Mouse (Mus musculus) right cerebral cortex, postnatal 25 days (tissue): ENCODE measurements at regions not wholly inside any gene's neighbourhood (a gene's known extent, or its start where the extent isn't known, plus 50 kb on each side); places are given as distances from the start of the nearest gene placed in this dataset.

Experiments used
- DNase-seq: peaks from one replicate; pipeline ENCODE4 v3.0.0; 2022

GRCm38 (mm10) chr1:184605666-184606065 is 126.8 kb downstream of the Hlx start:
- no peak for DNase-seq

GRCm38 (mm10) chr1:184603136-184603535 is 129.3 kb downstream of the Hlx start:
- DNase-seq, result no peak

GRCm38 (mm10) chr1:184595449-184595848 is 137.0 kb downstream of the Hlx start:
- no peak for DNase-seq

GRCm38 (mm10) chr1:184590634-184591033 is 141.8 kb downstream of the Hlx start:
- no peak for DNase-seq

GRCm38 (mm10) chr1:184589277-184589676 is 143.1 kb downstream of the Hlx start:
- DNase-seq, result no peak

GRCm38 (mm10) chr1:184584505-184584874 is 147.9 kb downstream of the Hlx start:
- DNase-seq, result no peak

GRCm38 (mm10) chr1:184583751-184584504 is 148.5 kb downstream of the Hlx start:
- no peak for DNase-seq

- DNase-seq, result no peak
Measured at GRCm38 (mm10) chr1:184579475-184579874, 152.9 kb downstream of the Hlx start.

GRCm38 (mm10) chr1:184576527-184576926 is 155.9 kb downstream of the Hlx start:
- no peak for DNase-seq

GRCm38 (mm10) chr1:184573325-184573724 is 159.1 kb downstream of the Hlx start:
- peak; percentile 6 for DNase-seq

- no peak for DNase-seq
Measured at GRCm38 (mm10) chr1:184570681-184571080, 161.7 kb downstream of the Hlx start.

GRCm38 (mm10) chr1:184562926-184563325 is 169.5 kb downstream of the Hlx start:
- no peak for DNase-seq

- no peak for DNase-seq
Measured at GRCm38 (mm10) chr1:184562239-184562638, 170.2 kb downstream of the Hlx start.

GRCm38 (mm10) chr1:184559543-184559942 is 172.9 kb downstream of the Hlx start:
- no peak for DNase-seq

GRCm38 (mm10) chr1:184553791-184554190 is 178.6 kb downstream of the Hlx start:
- DNase-seq, result no peak

GRCm38 (mm10) chr1:184550491-184550890 is 181.9 kb downstream of the Hlx start:
- no peak for DNase-seq

- no peak for DNase-seq
Measured at GRCm38 (mm10) chr1:184547650-184548235, 184.7 kb downstream of the Hlx start.

- no peak for DNase-seq
Measured at GRCm38 (mm10) chr1:184546140-184546661, 186.2 kb downstream of the Hlx start.

- no peak for DNase-seq
Measured at GRCm38 (mm10) chr1:184545111-184545510, 187.3 kb downstream of the Hlx start.

GRCm38 (mm10) chr1:184542321-184543115 is 189.9 kb downstream of the Hlx start:
- DNase-seq, result no peak

- no peak for DNase-seq
Measured at GRCm38 (mm10) chr1:184539818-184540217, 192.6 kb downstream of the Hlx start.

GRCm38 (mm10) chr1:184536311-184537200 is 195.9 kb downstream of the Hlx start:
- no peak for DNase-seq

- no peak for DNase-seq
Measured at GRCm38 (mm10) chr1:184535691-184536090, 196.7 kb downstream of the Hlx start.
